Mouse (Mus musculus): ENCODE results near the gene Trappc1.

The Trappc1 gene

DNA sequence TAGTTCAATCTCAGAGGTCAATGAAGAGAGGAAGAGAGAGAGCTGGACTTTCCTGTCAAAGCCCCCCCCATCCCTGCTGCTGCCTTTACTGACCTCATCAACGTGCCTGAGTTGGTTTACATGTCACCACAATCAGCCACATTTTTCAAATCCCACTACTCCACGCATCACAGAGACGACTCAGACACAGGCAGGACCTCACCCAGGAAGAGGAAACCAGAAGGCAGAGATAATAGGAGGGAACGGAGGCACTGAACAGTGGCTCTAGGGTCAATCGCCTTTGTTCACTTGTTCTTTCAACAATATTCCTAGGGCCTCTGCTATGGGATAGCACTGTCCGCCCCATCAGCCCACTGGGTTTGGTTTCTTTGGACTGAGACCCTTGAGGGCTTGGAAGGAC, 3.9 kb downstream of the Trappc1 start:
- no peak for DNase-seq (ENCODE audit: low read depth in 2 of 2, low spot score in 2 of 2)

DNA sequence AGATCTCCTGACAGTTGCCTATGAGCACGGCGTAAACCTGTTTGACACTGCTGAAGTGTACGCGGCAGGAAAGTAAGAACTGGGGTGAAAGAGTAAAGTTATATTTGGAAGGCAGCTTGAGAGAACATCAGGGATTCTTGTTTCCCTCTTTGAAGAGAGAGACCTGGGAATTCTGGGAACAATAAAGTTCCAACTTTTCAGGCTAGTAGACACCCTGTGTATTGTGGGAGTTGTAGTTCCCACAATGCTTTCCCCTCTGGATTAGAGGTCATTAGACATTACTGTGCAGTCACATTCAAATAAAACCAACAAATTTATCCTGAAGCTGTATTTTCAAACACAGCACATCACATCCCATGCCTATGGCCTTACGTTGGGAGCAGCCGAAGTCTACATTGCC, 4.7 kb downstream of the Trappc1 start:
- no peak for DNase-seq (ENCODE audit: low read depth in 2 of 2, low spot score in 2 of 2)

DNA sequence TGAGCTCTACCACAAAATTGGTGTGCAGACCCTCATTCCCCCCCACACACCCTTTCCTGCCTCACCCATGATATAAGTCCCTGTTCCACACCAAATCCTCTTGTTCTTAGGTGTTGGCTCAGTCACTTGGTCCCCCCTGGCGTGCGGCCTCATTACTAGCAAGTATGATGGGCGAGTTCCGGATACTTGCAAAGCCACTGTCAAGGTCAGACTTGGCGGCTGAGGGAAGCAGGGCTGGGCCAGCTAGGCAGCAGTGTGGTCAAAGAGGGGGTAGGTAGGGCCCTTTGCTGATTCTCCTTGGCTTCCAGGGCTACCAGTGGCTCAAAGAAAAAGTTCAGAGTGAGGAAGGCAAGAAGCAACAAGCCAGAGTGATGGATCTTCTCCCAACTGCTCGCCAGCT, 7.4 kb downstream of the Trappc1 start:
- no peak for DNase-seq (ENCODE audit: low read depth in 2 of 2, low spot score in 2 of 2)

DNA sequence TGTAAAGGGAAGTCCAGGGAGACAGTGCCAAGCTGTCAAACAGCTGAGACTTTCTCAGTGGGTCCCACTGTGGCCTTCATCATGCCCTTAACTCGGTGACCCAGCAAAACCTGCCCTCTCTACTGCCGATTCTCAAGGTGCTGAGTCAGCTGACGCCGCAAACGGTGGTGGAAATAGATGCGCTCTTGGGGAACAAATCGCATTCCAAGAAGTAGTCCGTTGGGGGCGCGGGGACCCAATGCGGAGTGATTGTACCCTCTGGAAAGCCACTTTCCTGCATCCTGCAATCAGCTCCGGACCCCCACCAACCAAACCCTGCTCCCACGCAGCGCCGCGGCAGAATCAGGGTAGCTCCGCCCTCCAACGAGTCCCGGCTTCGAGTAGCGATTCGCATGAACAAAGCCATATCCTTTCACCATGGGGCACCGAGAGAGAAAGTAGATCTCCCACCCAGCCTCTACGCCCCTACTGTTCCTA, 8.2 kb downstream of the Trappc1 start:
- DNase-seq (ENCODE audit: low read depth in 2 of 2, low spot score in 2 of 2) = peak; percentile 48 to 66

DNA sequence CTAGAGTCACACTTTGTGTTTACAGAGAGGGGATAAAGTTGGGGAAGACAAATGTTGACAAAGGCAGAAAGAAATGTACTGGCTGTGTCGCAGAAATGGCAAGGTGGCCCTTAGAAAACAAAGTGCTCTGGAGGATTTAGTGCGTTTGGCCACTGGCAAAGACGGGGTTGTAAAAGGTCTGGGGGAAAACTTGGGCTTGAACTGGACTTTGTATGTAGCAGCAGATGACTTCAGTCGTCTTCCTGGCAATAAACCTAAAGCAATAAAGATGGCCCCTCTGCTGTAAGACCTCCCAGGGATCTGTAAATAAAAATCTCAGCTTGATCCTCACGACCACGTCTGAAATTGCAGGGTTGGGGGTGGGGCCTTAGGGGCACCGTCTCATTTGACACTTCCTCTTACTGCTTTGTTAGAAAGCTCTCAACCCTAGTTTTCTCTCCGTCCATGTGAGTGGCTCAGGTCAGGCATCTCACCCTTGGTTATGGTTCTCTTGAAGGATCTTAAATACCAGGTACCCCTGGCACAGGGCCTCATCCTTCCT, 9.0 kb downstream of the Trappc1 start:
- DNase-seq (ENCODE audit: low read depth in 2 of 2, low spot score in 2 of 2) = no peak

DNA sequence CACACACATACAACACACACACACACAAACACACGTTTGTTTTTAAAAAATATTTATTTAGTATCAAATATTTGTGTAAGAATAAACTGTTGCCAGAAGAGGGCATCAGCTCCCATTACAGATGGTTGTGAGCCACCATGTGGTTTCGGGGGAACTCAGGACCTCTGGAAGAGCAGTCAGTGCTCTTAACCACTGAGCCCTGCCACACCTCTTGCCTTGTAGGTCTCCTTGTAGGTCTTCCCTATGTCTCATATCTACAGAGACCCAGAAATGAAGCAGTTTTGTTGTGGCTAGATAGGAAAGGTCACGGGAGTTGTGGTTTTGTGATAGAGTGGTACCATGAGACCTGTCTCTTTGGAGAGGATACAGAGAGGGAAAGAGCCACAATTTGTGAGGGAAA, 10.1 kb downstream of the Trappc1 start:
- DNase-seq (ENCODE audit: low read depth in 2 of 2, low spot score in 2 of 2) = no peak

DNA sequence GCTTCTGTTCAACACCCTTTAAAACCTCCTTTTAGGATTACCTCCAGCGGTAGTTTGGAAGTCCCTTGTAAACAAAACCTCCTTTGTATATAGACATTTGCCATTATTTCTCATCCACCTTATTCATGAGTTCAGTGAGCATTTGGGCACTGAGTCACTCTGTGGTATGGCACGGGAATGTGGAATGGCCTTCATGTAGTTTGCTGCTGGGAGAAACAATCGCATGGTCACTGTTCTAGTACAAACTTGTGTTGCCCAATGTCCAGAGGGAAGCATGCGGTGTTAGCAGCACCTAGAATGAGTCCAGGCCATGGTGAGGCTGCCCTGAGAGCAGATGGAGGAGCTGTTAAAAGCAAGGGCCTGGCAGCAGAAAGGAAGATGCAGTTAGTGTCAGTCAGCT, 11.0 kb downstream of the Trappc1 start:
- DNase-seq (ENCODE audit: low read depth in 2 of 2, low spot score in 2 of 2) = no peak

DNA sequence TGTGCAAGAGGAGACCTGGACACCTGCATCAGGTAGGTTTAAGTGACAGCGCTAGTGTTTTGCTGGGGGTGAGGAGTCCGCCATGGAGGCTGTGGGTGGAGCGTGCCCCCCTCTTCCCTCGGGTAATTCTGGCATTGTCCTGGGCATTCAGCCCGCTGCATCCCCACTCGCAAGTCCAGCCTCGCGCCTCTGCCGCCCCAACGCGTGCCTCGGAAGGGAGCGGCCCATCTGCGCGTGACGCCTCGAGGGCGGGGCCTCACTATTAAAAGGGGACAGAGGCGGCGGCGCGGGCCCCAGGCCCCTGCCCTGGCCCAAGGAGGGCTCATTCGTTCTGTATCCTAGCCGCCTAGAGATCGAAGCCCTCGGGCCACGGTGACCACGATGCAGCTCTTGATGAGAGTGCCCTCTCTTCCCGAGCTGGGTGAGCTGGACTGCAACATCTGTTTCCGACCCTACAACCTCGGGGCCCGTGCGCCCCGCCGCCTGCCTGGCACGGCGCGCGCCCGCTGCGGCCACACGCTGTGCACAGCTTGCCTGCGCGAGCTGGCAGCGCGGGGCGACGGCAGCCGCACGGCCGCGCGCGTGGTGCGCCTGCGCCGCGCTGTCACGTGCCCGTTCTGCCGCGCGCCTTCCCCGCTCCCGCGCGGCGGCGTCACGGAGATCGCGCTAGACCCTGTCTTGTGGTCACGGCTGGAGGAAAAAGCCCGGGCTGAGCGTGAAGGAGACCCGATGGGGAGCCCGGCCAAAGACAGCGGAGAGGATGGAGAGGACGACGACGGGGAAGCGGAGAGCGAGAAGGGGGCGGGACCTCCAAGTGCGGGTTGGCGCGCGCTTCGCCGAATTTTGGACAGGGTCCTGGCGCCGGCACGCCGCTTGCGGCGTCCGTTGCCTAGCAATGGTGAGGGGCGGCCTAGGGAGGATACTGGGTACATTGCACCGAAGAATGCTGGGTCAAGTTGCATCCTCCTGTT, 16.7 kb downstream of the Trappc1 start, which contains the start of gene Rnf227:
Gene Rnf227 (plus strand): TSS at position 301 of the 971 bp plus-strand sequence.
- DNase-seq (ENCODE audit: low read depth in 2 of 2, low spot score in 2 of 2) = peak; percentile 51 to 53

DNA sequence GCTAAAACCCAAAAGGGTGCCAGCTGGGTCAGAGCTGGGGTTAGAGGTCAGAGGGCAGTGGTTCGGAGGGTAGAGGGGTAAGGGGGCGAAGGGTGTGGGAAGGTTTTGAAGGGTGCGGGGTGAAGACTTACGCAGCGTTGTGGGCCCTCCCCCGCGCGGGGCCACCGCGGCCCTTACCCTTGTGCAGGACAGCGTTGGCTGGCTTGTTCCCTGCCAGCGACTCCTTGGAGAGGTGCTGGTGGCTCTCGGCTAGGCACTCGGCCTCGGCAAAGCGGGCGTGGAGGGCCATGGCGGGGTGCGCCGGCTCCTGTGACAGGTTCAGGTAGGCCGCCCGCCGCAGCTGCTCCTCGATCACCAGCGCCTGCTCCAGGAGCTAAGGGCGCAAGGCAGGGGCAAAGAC, 22.7 kb downstream of the Trappc1 start:
- no peak for DNase-seq (ENCODE audit: low read depth in 2 of 2, low spot score in 2 of 2)

DNA sequence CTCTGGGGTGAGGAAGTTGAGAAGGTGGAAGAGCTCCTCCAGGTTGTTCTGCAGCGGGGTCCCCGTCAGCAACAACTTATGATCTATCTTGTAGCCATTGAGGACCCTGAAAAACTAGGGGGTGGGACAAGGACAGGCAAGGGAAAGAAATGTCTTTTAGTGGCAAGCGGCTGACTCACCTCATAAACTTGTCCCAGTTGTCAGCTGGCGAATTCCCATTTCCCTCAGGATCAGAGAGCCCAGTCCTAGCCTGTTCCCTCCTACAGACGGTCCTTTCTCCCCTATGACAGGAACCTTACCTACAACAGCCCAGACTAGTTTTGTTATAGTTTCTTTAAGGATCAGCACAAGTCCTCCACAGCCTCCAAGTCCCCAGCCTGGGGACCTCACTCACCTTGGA, 32.8 kb downstream of the Trappc1 start:
- no peak for DNase-seq (ENCODE audit: low read depth in 2 of 2, low spot score in 2 of 2)

DNA sequence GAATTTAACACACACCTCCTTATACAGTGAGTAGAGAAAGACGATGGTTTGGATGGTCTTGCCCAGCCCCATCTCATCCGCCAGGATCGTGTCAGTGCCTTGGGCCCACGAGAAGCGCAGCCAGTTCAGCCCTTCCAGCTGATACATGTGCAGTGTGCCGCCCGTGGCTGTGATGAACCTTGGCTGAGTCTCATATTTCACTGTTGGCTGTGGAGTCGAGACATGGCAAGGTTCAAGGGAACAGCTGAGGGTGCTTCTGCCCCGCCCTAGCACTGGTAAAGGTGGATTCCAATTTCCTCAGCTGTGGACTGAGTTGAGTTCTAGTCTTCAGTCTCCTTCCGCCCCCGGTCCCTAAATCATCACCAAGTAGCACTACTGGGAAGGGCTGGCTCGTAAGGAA, 33.9 kb downstream of the Trappc1 start:
- no peak for DNase-seq (ENCODE audit: low read depth in 2 of 2, low spot score in 2 of 2)

DNA sequence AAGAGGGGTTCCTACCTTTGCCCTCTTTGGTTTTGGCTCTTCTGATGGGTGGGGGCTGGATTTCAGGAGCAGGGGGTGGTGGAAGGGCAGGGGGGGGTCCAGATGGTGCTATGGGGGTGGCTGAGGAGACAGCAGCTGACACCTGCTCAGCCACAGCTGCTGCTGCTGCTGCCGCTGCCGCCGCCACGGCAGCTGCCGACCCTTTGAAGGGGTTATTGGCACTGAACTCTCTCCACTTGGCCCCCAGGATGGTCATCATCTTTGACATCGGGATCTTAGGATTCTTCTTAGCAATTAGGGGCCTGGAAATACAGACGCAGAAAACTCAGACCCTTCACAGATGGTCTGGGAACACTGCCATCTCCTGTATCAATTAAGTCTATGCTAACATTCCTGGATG, 38.2 kb downstream of the Trappc1 start:
- no peak for DNase-seq (ENCODE audit: low read depth in 2 of 2, low spot score in 2 of 2)

DNA sequence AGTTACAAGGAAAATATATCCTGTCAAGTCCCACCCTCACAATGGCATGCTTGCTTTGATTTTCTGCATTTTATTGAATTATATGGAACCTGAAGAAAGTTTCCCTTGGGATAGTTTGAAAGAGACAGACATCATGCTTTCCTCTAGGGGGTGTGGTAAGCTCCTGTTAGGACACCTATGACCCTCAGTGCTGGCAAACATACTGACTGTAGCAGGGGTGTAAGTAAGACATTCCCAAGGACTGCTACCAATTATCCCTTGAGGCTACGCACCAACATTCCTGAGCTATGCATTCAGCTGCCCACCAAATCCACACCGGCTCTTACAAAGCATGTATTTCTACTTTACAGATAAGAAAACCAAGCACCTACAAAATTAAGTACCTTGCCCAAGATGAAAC, 38.7 kb downstream of the Trappc1 start:
- DNase-seq (ENCODE audit: low read depth in 2 of 2, low spot score in 2 of 2) = no peak

DNA sequence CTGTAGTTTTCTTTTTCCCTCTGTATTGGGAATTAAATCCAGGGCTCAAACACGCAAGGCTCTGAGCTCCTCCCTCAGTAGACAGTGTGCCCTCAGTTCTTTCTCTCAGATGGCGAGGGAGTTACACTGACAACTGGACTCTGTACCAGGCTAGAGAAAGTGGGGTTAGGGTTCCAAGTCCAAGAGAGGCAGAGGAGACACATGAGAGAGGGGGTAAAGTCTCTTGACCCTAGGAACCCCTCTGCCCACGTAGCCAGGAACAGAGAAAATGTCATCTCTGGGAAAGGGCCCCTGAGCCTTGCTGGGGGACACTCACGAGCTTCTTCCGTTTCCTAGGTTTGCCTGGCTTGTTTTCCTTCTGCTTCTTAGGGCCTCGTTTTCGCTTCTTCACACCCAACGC, 40.6 kb downstream of the Trappc1 start:
- DNase-seq (ENCODE audit: low read depth in 2 of 2, low spot score in 2 of 2) = no peak

DNA sequence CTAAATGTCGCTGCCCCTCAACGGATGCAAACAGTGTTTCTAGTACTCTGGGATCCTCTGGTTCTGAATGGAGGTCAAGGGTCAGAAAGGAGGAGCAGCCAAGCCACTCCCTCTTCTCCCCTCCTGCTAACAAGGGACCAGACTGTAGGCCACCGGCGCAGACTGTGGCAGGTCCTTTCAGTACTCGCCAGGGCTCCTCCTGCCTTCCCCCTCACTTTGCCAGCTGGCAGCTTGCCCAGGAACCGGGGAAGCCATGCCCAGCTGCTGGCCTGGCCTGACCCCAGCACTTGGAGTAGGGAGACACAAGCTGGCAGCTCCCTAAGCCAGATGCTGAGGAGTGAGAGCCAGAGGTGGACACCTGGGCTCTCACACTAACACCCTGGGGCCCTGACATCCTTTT, 41.1 kb downstream of the Trappc1 start:
- no peak for DNase-seq (ENCODE audit: low read depth in 2 of 2, low spot score in 2 of 2)

DNA sequence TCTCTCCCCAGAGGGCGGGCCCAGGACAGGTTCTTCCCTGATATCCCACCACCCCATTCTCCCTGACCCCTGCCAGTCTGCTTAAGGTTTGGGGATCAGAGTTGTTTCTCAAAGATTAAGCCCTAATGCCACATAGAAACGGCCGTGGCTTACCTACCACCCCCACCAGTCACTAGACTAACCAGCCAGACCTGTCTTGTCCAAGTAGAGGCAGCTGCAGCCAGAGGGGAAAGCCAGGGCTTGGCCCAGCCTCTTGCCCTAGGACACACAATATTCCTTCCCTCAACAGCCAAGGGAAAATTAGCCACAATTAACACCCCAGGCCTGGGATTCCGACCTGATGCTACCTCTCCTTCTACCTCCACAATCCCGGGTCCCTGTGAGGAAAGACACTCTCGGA, 41.9 kb downstream of the Trappc1 start:
- no peak for DNase-seq (ENCODE audit: low read depth in 2 of 2, low spot score in 2 of 2)

DNA sequence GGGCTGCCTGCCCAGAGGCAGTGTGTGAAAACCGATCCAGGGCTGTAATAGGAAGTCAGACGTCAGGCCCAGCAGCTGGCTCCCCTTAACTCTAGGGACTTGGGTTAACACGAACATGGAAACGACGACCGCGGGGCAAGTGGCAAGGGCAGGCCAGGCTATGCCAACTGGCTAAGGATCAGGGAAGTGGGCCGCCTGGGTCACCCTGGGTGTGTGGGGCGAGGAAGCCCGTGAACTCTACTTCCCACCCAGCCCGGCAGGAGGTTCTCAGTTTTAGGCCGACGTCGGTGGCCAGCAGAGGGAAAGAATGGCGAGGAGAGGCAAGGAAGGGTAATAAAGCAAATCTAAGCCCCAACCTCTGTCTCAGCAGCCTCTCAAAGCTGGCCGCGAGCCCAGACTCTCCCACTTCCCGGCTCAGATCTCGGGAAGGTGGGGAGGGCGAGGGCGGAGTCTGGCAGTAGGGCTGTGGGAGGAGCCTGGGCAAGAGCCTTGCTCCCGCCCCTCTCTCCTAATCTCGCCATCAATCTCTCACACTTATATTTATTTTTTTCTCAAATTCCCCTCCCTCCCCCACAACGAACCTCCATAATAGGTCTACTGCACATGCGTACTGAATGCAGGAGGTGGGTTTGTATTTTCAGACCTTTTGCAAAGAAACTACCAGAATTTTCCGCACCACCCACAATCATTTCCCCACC, 42.5 kb downstream of the Trappc1 start:
- DNase-seq (ENCODE audit: low read depth in 2 of 2, low spot score in 2 of 2) = peak; percentile 83 to 86

DNA sequence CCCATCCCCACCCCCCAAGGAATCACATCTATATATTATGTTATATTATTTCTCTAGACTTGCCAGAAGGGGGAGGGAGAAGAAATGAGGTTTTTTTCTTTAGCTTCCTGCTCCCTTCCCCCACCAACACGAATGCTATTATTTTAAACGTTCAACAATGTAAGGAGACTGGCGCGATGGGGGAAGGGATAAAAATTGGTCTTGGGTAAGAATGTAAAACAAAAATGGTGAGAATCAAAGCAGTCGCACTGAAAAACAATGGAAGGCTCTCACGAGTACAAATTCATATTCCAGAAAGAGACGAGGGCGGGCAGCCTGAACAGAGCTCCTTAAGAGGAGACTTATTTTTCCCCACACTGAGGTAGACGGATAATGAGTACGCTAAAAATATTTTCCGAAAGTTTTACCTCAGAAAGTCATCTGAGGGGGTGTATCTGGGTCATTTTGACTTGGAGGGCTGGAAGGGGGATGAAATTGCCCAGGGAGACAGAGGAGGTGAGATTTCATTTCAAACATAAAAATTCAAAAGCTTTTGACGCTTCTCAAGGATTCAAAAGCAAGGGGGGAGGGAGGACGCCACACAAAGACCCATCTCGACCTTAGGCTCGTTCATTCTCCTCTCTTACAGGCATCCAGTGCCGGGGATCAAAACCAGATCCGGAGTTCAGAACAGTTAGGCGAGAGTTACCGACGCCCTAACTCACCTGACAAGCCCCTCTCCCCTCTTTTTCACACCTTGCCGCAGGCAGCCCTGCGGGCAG, 43.3 kb downstream of the Trappc1 start:
- peak; percentile 28 to 55 for DNase-seq (ENCODE audit: low read depth in 2 of 2, low spot score in 2 of 2)

DNA sequence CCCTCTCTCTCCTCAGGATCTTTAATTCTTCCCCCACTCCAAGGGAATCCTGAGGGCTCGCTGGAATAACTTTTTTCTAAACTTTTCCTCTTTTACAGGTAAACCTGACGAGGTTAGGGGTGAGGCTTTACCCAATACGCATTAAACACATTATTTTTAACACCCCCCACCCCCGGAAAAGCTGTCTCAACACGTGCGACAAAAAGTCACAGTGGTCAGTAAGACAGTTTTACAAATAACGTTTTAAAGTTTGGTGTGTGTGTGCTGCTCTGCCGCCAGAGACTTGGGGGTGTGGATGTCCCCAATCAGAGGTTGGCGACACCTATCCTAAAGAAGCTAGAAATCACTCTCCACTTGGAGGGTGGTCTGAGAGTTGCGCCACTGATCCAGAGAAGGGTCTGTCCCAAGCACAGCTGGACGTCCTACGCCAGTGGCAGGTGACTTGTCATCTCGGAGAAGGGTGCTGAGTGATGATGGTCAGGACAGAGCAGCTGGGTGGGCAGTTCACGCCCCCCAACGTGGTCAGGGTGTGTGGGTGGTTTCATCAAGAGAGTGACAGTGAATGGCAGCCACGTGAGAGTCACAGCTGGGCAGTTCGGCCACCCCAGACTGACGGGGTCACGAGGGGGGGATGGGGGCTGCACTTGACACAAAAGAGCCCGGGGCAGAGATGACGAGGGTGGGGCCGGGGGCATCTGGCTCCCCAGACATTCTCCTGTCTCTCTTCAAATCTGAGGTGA, 44.0 kb downstream of the Trappc1 start:
- no peak for DNase-seq (ENCODE audit: low read depth in 2 of 2, low spot score in 2 of 2)

Data from CD8-positive naive resting alpha-beta T cell, adult 2 months (primary cell).